Mouse (Mus musculus) ovary, adult 18-20 months (tissue): ENCODE data around the gene Abca7.
"Not testable (repeated sequence)": the region's sequence is repeated elsewhere in the genome, so short reads cannot be mapped to it uniquely, and the experiment has no call there.

Source experiments
- DNase-seq: peaks from one replicate; pipeline ENCODE4 v3.0.0; 2022; ENCODE audit warnings: low spot score, mixed read lengths

The Abca7 gene

DNA sequence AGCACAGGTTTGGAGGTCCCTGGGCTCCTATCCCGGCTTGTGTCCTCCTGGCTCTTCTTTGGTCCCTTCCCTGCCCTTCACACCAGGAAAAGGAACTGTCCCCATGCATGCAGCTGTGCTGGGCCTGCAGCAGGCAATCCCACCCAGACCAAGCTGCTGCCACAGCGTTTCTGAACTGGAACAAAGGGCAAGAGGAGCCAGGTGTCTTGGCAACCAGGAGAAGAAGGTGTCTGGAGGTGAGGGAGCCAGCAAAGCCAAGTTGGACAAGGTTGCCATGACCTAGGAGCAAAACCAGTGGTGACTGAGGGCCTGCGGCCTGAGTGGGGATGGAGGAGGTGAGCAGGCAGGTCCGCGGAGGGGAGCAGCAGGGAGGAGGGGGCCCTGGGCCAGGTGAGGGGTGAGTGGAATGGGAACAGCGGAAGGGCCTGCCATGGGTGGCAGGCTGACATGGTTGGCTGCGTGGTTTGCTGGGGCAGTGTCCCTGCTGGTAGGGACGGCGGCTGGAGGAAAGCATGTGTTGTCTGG is 50.8 kb downstream of the Abca7 start, which contains the start of gene Gpx4:
Gene Gpx4, plus strand, starts transcription at position 126 of the 525 bp plus-strand sequence.
- no peak for DNase-seq

GRCm38 (mm10) chr10:80048396-80048795 is 52.1 kb downstream of the Abca7 start:
- no peak for DNase-seq

- DNase-seq, result no peak
These were observed 52.5 kb downstream of the Abca7 start for GRCm38 (mm10) chr10:80048834-80049233.

DNA sequence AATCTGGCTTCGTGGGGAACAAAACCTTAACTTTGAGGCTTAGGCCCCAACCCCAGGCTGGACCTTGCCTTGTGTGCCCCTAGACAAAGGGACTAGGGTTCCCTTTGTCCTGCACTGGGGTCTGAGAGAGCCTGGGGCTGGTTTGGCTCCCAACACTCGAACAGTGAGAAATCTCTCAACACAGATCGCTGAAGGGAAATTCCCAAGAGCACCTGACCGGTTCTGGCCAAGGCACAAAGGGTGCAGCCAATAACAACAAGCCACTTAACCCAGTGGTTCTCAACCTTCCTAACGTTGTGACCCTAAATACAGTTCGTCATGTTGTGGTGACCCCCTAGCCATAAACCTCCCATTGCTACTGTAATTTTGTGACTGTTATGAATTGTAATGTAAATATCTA is 54.0 kb downstream of the Abca7 start:
- DNase-seq, result no peak

DNA sequence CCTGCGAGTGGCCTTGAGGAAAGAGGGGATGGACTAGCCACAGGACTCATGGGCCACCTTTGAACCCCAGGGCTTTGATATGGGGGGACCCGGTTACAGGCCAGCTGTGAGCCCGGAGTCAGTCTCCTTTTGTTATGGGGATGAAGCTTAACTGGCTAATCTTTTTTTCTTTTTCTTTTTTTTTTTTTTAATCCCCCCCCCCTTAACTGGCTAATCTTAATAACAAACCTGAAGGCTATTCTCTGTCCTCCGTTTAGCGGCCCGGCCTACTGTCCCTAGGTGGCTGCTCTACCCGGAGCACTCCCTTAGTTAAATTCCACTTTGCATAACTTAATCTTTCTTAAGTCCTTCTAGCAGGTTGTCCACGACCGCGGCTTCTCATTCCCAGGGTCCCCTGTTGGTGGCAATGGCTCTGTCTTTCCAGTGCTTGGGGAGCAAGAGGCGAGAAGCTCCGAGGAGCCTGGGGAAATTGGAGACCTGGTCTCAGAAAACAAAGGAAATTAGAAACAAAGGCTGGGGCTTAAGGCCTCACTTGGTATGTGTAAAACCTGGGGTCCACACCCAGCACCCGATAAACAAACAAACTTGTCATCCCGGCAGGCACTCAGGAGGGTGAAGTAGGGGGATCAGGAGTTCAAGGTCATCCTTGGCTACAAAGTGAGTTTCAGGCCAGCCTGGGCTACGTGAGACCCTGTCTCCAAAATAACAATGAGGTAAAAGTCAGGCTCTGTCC is 54.8 kb downstream of the Abca7 start:
- DNase-seq, result no peak

GRCm38 (mm10) chr10:80051618-80052373 is 55.5 kb downstream of the Abca7 start:
- DNase-seq, result no peak

DNA sequence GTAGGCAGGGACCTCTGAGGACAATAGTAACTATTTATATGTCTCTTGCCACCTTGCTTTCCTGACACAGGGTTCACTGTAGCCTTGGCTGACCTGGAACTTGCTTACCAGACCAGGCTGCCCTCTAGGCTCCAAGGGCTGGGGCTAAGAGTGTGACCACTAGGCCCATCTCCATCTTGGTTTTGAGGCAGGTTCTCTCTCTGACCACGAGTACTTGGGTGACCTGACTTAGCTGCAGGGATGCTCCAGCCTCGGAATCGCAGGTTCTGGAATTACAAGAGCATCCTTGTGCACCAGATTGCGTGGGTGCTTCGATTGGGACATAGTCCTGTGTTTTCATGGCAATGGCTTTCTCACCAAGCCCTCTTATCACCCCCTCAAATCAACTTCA is 56.1 kb downstream of the Abca7 start:
- no peak for DNase-seq

DNA sequence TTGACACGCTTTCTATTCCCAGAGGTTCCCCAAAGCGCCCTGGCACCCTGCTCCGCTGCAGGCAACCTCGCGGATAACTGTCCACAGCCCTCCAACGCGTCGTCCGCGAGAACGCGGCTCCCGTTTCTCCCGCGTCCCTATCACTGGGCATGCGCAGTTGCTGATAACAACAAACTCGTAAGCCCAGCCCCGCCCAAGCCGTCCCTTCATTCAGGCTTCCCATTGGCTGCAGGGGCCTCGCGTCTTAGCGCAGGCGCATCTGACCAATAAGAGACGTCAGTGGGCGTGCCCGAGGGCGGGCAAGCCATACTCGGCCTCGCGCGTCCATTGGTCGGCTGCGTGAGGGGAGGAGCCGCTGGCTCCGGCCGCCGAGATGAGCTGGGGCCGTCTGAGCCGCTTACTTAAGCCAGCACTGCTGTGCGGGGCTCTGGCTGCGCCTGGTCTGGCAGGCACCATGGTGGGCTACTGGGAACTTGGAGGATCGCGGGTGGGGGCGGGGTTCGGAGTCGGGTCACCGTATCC is 57.0 kb downstream of the Abca7 start:
- DNase-seq, result peak; percentile 100

DNA sequence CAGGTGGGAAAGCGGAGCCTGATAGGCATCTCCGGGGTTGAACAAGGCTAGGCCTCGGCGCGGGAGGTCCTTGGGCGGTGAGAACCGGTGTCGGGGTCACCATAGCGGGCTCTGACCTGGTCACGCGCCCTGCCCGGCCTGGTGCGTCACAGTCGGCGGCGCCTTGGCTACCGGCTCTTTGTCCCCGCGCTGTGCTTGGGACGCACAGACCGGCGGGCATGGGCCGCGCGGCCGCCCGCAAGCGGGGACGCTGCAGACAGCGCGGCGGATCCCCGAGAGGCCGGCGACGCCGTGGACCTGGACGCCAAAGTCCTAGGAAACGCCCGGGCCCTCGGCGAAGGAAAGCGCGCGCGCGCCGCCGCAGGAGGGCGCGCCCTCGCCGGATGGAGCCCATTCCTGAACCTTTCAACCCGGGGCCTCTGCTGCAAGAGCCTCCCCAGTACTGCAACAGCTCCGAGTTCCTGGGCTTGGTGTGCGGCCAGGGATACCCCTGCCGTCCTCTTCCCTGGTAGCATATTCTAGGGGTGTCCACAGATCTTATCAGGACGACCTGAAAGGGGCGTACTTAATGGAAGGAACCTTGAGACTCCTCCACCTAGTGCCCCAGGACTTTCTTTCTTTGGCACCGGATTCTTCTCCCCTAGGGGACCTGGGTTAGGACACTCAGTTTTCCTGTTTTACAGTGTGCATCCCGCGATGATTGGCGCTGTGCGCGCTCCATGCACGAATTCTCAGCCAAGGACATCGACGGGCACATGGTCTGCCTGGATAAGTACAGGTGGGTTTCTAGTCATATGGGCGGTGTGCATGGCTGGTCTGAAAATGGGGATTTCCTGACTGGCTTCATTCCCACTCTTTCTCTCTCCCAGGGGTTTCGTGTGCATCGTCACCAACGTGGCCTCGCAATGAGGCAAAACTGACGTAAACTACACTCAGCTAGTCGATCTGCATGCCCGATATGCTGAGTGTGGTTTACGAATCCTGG is 57.8 kb downstream of the Abca7 start:
- no peak for DNase-seq

- not testable (repeated sequence) for DNase-seq
These were observed 58.6 kb downstream of the Abca7 start for GRCm38 (mm10) chr10:80054911-80055310.

DNA sequence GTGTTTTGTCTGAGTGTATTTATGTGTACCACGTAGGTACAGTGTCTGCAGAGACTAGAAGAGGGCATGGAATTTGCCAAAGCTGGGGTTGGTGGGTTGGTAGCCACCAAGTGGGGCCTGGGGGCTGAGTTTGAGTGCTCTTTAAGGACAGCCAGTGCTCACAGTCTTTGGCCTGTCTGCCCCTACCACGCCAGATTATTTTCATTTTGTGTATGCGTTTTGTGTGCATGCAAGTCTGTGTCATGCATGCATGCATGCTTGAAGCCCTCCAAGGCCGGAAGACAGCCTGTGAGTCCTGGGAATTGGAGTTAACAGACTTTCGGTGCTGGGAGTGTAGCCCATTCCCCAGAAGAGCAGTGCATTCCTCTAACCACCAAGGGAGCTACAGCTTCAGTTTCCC is 59.1 kb downstream of the Abca7 start:
- no peak for DNase-seq

- no peak for DNase-seq
These were observed 59.6 kb downstream of the Abca7 start for GRCm38 (mm10) chr10:80055891-80056290.

DNA sequence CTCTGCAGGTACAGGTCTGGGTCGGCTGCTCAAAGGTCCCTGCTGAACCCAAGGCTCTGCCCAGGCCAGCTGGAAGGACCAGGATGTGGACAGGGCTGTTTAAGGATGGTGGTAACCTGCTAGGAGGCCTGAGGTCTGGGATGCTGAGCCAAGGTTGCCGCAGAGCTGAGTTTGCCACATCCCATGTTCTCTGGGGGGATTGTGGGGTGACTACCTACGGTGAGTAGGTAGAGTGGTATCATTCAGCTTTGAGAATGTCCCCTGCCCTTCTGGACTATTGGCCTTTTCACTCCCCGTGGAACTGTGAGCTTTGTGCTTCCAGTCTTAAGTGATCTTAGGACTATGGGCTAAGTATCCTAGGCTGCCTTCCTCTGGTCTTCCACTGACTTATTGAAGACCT is 60.2 kb downstream of the Abca7 start:
- DNase-seq, result no peak

DNA sequence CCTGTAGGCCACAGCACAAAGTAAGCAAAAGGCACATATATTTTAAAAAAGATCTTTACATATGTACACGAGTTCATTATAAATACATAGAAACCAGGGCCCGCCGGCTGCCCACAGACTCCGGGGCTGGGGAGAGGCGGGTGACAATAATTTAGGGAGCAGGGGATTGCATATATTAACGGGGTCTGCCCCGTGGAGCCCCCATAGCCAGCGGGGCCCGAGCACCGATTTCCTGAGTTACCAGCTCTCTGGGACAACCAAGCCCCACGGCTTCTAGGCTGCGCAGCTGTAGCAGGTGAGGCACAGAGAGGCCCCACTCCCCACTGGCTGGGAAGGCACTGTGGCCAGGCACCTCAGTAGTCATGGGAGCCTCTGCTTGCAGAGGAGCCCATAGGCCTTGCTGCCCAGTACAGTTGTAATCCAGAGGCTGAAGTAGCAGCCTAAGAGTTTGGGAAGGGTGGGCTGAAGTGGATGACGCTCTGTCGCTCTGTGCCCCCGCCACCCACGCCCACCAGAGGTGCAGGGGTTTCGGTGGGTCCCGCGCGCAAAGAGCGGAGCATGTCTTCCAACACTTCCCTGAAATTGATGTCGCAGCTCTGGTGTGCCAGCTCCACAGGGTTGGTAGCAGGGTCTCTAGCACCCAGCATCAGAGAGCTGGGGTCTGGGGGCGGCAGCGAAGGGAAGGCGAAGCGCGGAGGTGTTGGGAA is 60.8 kb downstream of the Abca7 start:
- no peak for DNase-seq

DNA sequence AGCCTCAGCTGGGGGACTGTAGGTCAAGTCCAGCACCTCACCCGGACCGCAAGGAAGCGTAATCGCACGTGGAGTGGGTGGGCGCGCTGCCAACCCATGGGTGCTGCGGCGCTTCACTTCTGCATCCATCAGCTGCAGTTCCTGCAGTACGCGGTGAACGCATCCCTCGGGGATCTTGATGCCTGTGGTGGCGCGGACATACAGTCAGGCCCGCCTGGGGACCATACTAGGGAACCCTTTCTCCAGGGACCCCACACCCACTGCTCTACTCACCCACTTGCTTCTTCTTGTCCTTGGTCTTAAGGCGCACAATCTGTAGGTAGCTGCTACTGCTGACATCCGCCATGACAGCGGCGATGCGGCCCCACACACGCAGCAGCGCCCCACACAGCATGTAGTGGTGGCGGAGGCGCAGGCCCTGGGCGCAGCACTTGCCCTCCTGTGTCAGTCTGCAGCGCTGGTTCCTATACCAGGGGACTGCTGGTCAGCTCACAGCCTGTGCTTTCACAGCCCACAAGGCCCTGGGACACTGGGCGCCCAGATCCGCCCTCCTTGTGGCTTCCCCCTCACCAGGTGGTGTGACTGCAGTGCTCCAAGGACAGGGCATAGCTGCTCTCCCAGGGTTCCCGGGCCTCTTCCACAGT is 61.5 kb downstream of the Abca7 start:
- no peak for DNase-seq

DNA sequence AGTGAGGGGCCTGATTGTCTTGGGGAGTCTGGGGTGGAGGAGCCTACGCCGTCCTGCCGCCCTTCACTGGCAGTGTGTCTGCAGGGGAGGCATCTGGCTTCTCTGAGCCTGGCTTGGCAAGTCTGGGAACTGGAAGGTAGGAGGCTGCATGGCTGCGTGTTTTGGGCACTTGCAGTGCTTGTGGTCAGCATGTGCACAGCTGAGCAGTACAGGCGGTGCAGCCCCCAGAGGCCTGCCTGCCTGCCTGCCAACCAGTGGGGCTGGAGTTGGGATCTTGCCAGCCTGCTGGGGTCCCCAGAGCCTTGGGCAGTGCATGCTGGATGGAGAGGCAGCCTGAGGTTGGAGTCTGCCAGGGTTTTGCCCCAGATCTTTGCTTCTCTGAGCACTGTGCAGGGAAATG is 66.8 kb downstream of the Abca7 start:
- DNase-seq, result no peak

- no peak for DNase-seq
These were observed 67.8 kb downstream of the Abca7 start for GRCm38 (mm10) chr10:80063877-80064650.
